ENCODE assay signal across 10 mouse cellular contexts in genomic region chr4:151985886-151986285, GRCm38 (mm10). TPM values are rescaled to one million over a fixed set of nuclear protein-coding genes. Genes with fewer than 3 reads are reported as not detected.
DNase-seq lines count a peak whose midpoint lies in the region; ATAC-seq lines count a peak whose summit lies in the region.
"Had no signal": no experiment of that assay in that cellular context is flagged by ENCODE, and none has a peak within 500 bp of the region (broad histone marks: within the 10 kb centered on the region; RNA-seq: fewer than 3 reads in every experiment).

No protein-coding gene starts in this region.

- no peak for ATAC-seq in kidney, embryonic 15.5 days (replicated peaks; ENCODE audit: low FRiP score)
- peak; percentile 79 for ATAC-seq in activated CD4-positive, CD25-positive, alpha-beta regulatory T cell, adult 4 months
- ATAC-seq in embryonic facial prominence, embryonic 14.5 days (ENCODE audit: low read depth), result no peak
- no peak for ATAC-seq in megakaryocyte progenitor cell, adult 5-6 weeks (replicated peaks; ENCODE audit: poor library complexity)

- DNase-seq in kidney, adult 9 months, result no peak
- no peak for DNase-seq in embryonic facial prominence, embryonic 14.5 days (ENCODE audit: low spot score)
- peak; percentile 81 for DNase-seq in naive thymus-derived CD4-positive, alpha-beta T cell, adult 2 months (ENCODE audit: low read depth)
- DNase-seq in adrenal gland, adult (ENCODE audit: inconsistent age in 2 of 2, low spot score in 1 of 2), result no peak
- no peak for DNase-seq in layer of hippocampus, adult 9-11 months

- H3K27me3 ChIP-seq in kidney, embryonic 15.5 days, result no peaks in the 10 kb centered on the region
- no peaks in the 10 kb centered on the region for H3K27me3 ChIP-seq in embryonic facial prominence, embryonic 14.5 days (replicated peaks; ENCODE audit: control insufficient read depth, insufficient read depth, low read length)
- H3K27me3 ChIP-seq: lung, embryonic 15.5 days had no signal

- no peaks in the 10 kb centered on the region for H3K9me3 ChIP-seq in kidney, embryonic 15.5 days (replicated peaks)
- no peaks in the 10 kb centered on the region for H3K9me3 ChIP-seq in embryonic facial prominence, embryonic 14.5 days (ENCODE audit: control insufficient read depth, low read length)
- H3K9me3 ChIP-seq: forebrain, embryonic 10.5 days; lung, embryonic 15.5 days had no signal

- peaks cover 34% of the 10 kb centered on the region for H3K36me3 ChIP-seq in kidney, embryonic 15.5 days
- peaks cover 42% of the 10 kb centered on the region for H3K36me3 ChIP-seq in embryonic facial prominence, embryonic 14.5 days (ENCODE audit: control insufficient read depth, insufficient read depth, low read length)

- 33% methylated on average over 10 of the region's 10 CpGs for WGBS in kidney, embryonic 15.5 days
- WGBS in embryonic facial prominence, embryonic 14.5 days, result 39% methylated on average over 10 of the region's 10 CpGs

- H3K4me3 ChIP-seq in kidney, embryonic 15.5 days (replicated peaks), result no peak overlapping the region
- H3K4me3 ChIP-seq in embryonic facial prominence, embryonic 14.5 days (ENCODE audit: low read depth, low read length), result no peak overlapping the region
- H3K4me3 ChIP-seq: forebrain, embryonic 10.5 days; lung, embryonic 15.5 days had no signal

- H3K4me2 ChIP-seq in kidney, embryonic 15.5 days, result peak overlapping the region; percentile 12; the same call in 1 of the 2 replicates
- H3K4me2 ChIP-seq in embryonic facial prominence, embryonic 14.5 days (ENCODE audit: low read depth, low read length), result no peak overlapping the region
- H3K4me2 ChIP-seq: lung, embryonic 15.5 days had no signal

- H3K4me1 ChIP-seq in kidney, embryonic 15.5 days, result peaks cover 52% of the 10 kb centered on the region
- H3K4me1 ChIP-seq in embryonic facial prominence, embryonic 14.5 days (ENCODE audit: control insufficient read depth, insufficient read depth, low read length), result peaks cover 10% of the 10 kb centered on the region

- no peak overlapping the region for H3K9ac ChIP-seq in kidney, embryonic 15.5 days
- peak overlapping the region; percentile 45; the same call in 1 of the 2 replicates for H3K9ac ChIP-seq in embryonic facial prominence, embryonic 14.5 days (ENCODE audit: low read depth, low read length)
- H3K9ac ChIP-seq: lung, embryonic 15.5 days had no signal

- H3K27ac ChIP-seq in kidney, embryonic 15.5 days, result 0 out of 2 replicates have a peak overlapping the region, but pooled peaks have one; percentile 2
- no peak overlapping the region for H3K27ac ChIP-seq in embryonic facial prominence, embryonic 14.5 days (replicated peaks; ENCODE audit: low read depth, low read length)
- H3K27ac ChIP-seq: forebrain, embryonic 10.5 days; lung, embryonic 15.5 days had no signal

RNA-seq across cellular contexts. Expression of gene Thap3, which starts 2.9 kb away (rescaled TPM):
- 39.2 and 44.8 TPM in 2 replicates for polyA plus RNA-seq in kidney, embryonic 15.5 days (2015; fragmentation: Nextera tagmentation; extraction: Ambion mirVana)
- polyA plus RNA-seq in activated CD4-positive, CD25-positive, alpha-beta regulatory T cell, adult 4 months (2017; shearing (Covaris generic)), result 100 to 1,000 TPM in 1 of 2 experiments, 10 to 100 TPM in 1; 89.8 to 107 TPM
- polyA plus RNA-seq in embryonic facial prominence, embryonic 14.5 days (2014; fragmentation: Nextera tagmentation; extraction: Ambion mirVana), result 31.7 and 32.7 TPM in 2 replicates
- total RNA-seq in megakaryocyte progenitor cell, adult 5-6 weeks (2015), result 7.2 and 8.0 TPM in 2 replicates
- 6.1 and 6.4 TPM in 2 replicates for total RNA-seq in megakaryocyte progenitor cell, adult 5-6 weeks (2017)

RNA-seq across cellular contexts. Expression of gene Phf13, which starts 10.2 kb away (rescaled TPM):
- 31.2 and 32.1 TPM in 2 replicates for polyA plus RNA-seq in kidney, embryonic 15.5 days (2015; fragmentation: Nextera tagmentation; extraction: Ambion mirVana)
- polyA plus RNA-seq in activated CD4-positive, CD25-positive, alpha-beta regulatory T cell, adult 4 months (2017; shearing (Covaris generic)), result 1 to 10 TPM; 2.3 to 3.0 TPM
- polyA plus RNA-seq in embryonic facial prominence, embryonic 14.5 days (2014; fragmentation: Nextera tagmentation; extraction: Ambion mirVana), result 30.1 and 32.6 TPM in 2 replicates
- 2.8 and 4.6 TPM in 2 replicates for total RNA-seq in megakaryocyte progenitor cell, adult 5-6 weeks (2015)
- 1.0 and 2.7 TPM in 2 replicates for total RNA-seq in megakaryocyte progenitor cell, adult 5-6 weeks (2017)

RNA-seq across cellular contexts. Expression of gene Klhl21, which starts 22.7 kb away (rescaled TPM):
- polyA plus RNA-seq in kidney, embryonic 15.5 days (2015; fragmentation: Nextera tagmentation; extraction: Ambion mirVana), result 11.7 and 12.5 TPM in 2 replicates
- polyA plus RNA-seq in activated CD4-positive, CD25-positive, alpha-beta regulatory T cell, adult 4 months (2017; shearing (Covaris generic)), result 1 to 10 TPM; 2.2 to 4.2 TPM
- 10.9 and 11.2 TPM in 2 replicates for polyA plus RNA-seq in embryonic facial prominence, embryonic 14.5 days (2014; fragmentation: Nextera tagmentation; extraction: Ambion mirVana)
- total RNA-seq in megakaryocyte progenitor cell, adult 5-6 weeks (2015), result 3.4 and 3.6 TPM in 2 replicates
- 6.6 and 7.9 TPM in 2 replicates for total RNA-seq in megakaryocyte progenitor cell, adult 5-6 weeks (2017)

RNA-seq across cellular contexts. Expression of gene Zbtb48, which starts 41.6 kb away (rescaled TPM):
- polyA plus RNA-seq in kidney, embryonic 15.5 days (2015; fragmentation: Nextera tagmentation; extraction: Ambion mirVana), result 17.7 and 23.8 TPM in 2 replicates
- polyA plus RNA-seq in activated CD4-positive, CD25-positive, alpha-beta regulatory T cell, adult 4 months (2017; shearing (Covaris generic)), result 10 to 100 TPM; 14.1 to 22.0 TPM
- 19.0 and 19.9 TPM in 2 replicates for polyA plus RNA-seq in embryonic facial prominence, embryonic 14.5 days (2014; fragmentation: Nextera tagmentation; extraction: Ambion mirVana)
- 7.4 and 10.3 TPM in 2 replicates for total RNA-seq in megakaryocyte progenitor cell, adult 5-6 weeks (2015)
- 4.8 and 6.6 TPM in 2 replicates for total RNA-seq in megakaryocyte progenitor cell, adult 5-6 weeks (2017)

RNA-seq across cellular contexts. Expression of gene Dnajc11, which starts 52.4 kb away (rescaled TPM):
- polyA plus RNA-seq in kidney, embryonic 15.5 days (2015; fragmentation: Nextera tagmentation; extraction: Ambion mirVana), result 77.6 and 78.3 TPM in 2 replicates
- 10 to 100 TPM; 27.9 to 31.7 TPM for polyA plus RNA-seq in activated CD4-positive, CD25-positive, alpha-beta regulatory T cell, adult 4 months (2017; shearing (Covaris generic))
- polyA plus RNA-seq in embryonic facial prominence, embryonic 14.5 days (2014; fragmentation: Nextera tagmentation; extraction: Ambion mirVana), result 47.5 and 53.1 TPM in 2 replicates
- 35.5 and 45.2 TPM in 2 replicates for total RNA-seq in megakaryocyte progenitor cell, adult 5-6 weeks (2015)
- 89.2 and 106 TPM in 2 replicates for total RNA-seq in megakaryocyte progenitor cell, adult 5-6 weeks (2017)
